Mouse (Mus musculus) adipocyte (in vitro differentiated cells): Measurements from ENCODE around the gene Hpd.

ENCODE experiments used
- DNase-seq: peaks from one replicate; pipeline ENCODE4 v3.0.0-alpha.2; 2016; ENCODE audit warnings: low spot score

Hpd gene

GRCm38 (mm10) chr5:123185966-123186365, 3.4 kb upstream of the Hpd start:
- DNase-seq = no peak

- peak; percentile 45 for DNase-seq
Measured at GRCm38 (mm10) chr5:123181536-123181935, 991 bp downstream of the Hpd start.

GRCm38 (mm10) chr5:123180390-123180789, 2.1 kb downstream of the Hpd start:
- no peak for DNase-seq

GRCm38 (mm10) chr5:123178792-123179191, 3.7 kb downstream of the Hpd start:
- DNase-seq = no peak

DNA sequence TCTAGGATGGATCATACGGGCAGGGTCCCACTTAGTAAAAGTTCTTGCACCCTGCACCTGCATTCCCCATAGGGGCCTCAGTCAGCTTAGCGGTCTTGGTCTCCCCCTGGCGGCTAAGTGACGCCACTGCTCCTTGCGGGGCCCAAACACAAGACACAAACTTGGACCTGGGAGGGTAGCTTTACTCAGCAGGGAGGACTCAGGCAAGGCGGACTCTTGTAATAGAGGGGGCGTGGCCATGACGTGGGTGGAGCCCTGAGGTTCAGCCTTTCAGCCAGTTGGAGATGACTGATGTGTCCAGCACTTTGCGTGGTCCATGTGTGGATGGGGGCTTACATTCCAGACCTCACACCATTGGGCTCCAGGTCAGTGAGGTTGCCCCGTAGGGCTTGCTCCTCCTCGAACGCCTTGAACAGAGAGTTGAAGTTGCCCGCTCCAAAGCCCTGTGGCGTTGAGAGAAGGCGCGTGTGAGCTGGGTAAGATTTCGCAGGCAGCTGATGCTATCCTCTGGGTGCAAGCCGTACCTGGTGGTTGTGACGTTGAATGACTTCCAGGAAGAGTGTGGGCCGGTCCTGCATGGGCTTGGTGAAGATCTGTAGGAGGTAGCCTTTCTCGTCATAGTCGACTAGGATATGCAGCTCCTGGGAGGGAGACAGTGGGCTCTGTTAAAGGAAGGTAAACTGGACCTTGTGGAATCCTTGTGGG, 10.7 kb downstream of the Hpd start:
- DNase-seq = peak; percentile 66

DNA sequence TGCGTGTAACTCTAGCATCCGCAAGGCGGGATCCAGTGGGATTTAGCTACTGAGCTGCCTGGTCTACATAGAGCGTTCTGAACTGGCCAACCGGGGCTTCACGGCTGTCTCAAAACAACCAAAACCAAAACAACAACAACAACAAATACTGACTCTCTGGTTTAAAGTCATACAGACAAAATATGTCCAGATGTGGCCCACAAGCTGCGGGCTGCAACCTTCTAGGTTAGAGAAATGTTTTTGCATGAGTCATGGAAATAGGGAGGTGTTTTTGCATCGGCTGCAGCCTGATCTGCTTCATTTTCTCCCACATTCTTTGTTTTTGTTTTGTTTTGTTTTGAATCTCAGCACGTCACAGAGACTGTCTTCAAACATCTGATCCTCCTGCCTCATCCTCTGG, 12.2 kb downstream of the Hpd start:
- DNase-seq = no peak

- DNase-seq = no peak
Measured at GRCm38 (mm10) chr5:123169284-123169683, 13.2 kb downstream of the Hpd start, which contains the start of gene Psmd9. Gene Psmd9 (plus strand): TSS chr5:123169413.

DNA sequence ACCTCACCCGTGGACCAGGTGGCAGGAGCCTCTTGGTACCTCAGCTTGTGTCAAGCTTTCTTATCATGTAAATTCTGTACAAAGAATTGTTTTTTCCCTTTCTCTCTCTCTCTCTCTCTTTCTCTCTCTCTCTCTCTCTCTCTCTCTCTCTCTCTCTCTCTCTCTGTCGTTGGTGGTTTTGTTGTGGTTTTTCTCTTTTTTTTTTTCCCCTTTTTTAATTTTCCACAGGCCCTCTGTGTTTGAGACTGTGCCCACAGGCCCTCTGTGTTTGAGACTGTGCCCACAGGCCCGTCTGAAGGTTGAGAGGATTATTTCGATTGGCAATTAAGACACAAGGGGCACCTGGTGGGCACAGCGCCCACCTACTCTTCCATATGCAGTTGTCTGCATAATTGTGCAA, 14.9 kb downstream of the Hpd start:
- no peak for DNase-seq

- DNase-seq = no peak
Measured at GRCm38 (mm10) chr5:123166437-123166836, 16.1 kb downstream of the Hpd start.

DNA sequence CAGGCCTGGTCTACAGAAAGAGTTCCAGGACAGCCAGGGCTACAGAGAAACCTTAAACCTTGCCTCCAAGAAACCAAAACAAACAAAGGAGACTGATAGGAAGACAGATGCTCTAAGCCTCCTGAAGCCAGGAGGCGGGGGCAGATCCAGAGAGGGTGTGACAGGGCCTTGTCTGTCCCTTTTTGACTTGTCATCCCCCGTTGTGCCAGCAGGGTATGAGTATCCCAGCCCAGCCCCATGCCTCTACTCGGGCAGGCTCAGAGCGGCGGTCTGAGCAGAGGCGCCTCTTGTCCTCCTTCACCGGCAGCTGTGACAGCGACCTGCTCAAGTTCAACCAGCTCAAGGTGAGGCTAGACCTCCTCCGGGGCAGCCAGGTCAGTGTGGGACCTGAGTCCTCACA, 19.6 kb downstream of the Hpd start:
- no peak for DNase-seq

DNA sequence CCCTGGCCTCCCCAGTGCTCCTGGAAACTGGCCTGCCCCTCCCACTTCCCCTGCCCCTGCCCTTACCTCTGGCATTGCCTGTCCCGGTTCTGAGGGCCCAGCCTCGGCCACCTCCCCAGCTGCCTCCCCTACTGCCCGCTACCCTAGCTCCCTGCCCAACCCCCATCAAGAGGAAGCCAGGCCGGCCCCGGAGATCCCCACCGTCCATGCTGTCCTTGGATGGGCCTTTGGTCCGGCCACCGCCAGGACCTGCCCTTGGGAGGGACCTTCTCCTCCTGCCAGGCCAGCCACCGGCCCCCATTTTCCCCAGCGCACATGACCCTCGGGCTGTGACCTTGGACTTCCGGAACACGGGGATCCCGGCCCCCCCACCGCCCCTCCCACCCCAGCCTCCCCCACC, 22.2 kb downstream of the Hpd start:
- no peak for DNase-seq

DNA sequence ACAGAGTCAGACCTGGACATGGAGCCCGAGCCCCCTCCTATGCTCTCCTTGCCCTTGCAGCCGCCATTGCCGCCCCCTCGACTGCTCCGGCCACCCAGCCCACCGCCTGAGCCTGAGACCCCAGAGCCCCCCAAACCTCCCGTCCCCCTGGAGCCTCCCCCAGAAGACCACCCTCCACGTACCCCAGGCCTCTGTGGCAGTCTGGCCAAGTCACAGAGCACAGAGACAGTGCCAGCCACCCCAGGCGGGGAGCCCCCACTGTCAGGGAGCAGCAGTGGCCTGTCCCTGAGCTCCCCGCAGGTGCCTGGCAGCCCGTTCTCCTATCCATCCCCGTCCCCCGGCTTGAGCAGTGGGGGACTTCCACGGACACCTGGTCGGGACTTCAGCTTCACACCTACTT, 22.7 kb downstream of the Hpd start:
- no peak for DNase-seq

DNA sequence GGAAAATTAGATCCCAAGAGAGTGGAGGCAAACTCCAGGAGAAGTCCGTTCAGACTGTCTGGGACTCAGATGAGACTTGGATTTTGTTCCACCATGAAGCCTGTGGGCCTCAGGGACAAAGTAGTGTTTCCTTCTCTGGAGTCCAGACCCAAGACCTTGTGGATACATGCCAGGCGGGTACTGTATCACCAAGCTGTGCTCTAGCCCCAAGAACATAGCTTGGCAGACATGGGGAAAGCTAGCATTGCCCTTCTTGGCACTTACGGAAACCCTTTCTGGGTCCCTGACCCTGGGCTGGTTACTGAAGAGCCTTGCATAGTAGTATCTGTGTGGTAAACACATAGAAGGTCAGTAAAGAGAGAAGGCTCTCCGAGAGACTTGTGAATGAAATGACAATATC, 23.1 kb downstream of the Hpd start:
- peak; percentile 38 for DNase-seq

GRCm38 (mm10) chr5:123157972-123158371, 24.6 kb downstream of the Hpd start:
- DNase-seq = no peak

GRCm38 (mm10) chr5:123156763-123157162, 25.8 kb downstream of the Hpd start:
- DNase-seq = no peak

DNA sequence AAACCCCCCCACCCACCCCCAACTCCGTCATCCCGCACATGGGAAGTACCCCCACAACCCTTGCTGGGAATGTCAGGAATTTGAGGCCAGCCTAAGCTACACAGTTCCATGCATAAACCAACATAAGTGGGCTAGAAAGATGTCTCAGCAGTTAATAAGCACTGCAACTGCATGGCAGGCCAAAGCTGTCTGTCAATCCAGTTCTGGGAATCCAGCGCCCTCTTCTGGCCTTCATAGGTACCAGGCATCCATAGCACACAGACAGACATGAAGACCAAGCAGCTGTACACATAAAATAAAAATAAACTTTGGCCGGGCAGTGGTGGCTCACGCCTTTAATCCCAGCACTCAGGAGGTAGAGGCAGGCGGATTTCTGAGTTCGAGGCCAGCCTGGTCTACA, 27.1 kb downstream of the Hpd start:
- DNase-seq = peak; percentile 85

GRCm38 (mm10) chr5:123152901-123153300, 29.6 kb downstream of the Hpd start:
- no peak for DNase-seq

GRCm38 (mm10) chr5:123151707-123152362, 30.7 kb downstream of the Hpd start:
- no peak for DNase-seq

DNA sequence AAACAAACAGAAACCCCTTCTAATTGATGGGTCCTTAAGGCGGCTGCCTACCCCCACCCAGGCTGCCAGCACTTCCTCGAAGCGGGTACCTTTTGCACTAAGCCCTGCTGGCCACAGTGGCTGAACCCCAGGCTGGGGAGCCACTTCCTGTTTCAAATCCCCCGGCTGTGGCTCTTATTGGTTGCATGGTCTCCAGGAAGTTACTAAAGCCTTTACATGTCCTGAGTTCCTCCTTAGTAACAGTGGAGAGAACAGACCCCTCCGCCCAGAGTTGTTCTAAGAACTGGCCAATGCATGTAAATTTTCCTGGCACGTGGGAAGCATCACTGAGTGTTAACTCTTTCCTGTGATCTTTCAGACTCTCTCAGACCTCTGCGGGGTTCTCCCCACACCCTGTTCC, 31.4 kb downstream of the Hpd start:
- no peak for DNase-seq

DNA sequence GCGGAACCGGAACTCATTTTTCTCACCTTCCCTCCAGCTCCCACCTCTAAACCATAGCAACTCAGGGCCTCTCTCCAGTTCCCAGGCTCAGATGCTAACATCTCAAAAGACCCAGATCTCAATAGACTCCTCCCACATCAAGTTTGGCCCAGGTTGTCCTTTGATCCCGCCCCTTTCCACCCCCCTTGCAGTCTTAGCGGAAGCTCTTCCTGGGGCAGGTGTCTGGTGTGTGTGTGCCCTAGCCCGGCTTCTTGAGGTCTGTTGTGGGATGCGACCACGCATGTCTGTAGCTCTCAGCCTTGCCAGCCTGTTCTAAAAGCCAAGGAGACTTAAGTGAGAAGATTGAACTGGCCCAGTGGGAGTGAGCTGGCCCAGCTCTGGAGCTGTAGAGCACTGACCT, 31.9 kb downstream of the Hpd start:
- no peak for DNase-seq

- DNase-seq = peak; percentile 89
Measured at GRCm38 (mm10) chr5:123149451-123150400, 32.8 kb downstream of the Hpd start.

- no peak for DNase-seq
Measured at GRCm38 (mm10) chr5:123148073-123148722, 34.3 kb downstream of the Hpd start.
